Mouse (Mus musculus): ENCODE results near the gene Rbp7. TPM values are rescaled to one million over a fixed set of nuclear protein-coding genes. Genes with fewer than 3 reads are reported as not detected.

Gene Rbp7
- polyA plus RNA-seq, 1 experiment, result not detected

DNA sequence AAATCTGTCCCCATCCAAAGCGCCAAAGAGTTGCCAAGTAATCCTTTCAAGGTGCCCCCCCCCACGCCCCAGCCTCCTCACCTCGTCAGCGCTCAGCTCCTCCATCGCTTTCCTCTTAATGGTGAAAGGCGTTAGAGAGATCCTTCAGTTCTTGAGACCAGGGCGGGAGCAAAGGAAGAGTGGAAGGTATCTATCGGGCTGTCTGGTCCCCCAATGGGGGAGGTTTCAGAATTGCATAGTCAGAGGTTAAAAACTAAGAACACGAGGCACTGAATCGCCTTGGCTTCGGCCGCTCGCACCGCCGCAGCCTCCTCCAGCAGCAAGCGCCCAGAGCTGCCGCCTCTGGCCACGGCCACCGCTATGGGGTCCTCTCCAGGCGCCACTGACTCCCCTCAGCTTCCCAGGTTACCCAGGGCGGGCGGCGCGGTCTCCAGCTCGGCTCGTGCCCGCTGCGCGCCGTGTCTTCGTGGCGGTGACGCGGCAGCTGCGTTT is 28.9 kb downstream of the Rbp7 start:
- no peak for TF ChIP-seq GATA1 (IDR thresholded peaks at IDR 0.05; ENCODE audit: low read length)

DNA sequence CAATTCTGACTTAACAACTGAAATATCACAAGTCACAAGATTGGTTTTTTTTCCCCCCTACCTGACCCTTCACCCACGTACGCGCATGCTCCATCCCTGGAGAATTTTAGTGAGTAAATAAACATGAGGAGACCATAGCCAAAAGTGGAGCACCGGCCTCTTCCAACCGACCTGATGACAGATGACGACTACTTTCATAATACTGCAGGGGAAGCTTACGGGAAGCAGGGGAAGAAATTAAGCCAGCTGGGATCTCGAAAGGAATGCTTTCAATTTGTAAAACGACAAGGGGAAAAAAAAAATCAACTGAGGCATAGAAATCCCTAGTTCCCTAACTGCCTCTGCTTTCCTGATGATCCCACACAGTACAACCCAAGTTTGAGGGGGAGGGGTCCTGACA is 30.0 kb downstream of the Rbp7 start:
- no peak for TF ChIP-seq GATA1 (IDR thresholded peaks at IDR 0.05; ENCODE audit: low read length)

DNA sequence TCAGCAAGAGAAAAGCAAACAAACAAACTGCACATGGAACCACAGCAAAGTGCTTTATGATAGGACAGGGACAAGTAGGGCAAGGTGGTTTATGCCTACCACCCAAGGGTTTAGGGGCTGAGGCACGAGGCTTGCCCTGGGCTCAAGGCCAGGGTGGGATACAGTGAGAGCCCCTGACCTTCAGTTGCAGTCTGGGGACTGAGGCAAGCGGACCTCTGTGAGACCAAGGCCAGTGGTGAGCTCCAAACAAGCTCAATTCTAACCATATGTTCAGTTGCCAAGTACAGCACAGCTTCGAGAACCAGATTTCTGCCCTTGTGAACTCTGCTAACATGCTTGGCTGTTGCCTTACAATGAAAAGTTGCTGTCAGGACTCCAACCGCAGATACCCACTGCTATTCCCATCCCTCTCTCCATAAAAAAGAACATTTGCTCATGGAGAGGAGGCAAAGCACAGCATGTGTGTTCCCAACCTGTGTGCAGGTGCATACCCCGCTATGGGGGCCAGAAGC is 36.9 kb downstream of the Rbp7 start:
- TF ChIP-seq GATA1 (IDR thresholded peaks at IDR 0.05; ENCODE audit: low read length), result no peak

DNA sequence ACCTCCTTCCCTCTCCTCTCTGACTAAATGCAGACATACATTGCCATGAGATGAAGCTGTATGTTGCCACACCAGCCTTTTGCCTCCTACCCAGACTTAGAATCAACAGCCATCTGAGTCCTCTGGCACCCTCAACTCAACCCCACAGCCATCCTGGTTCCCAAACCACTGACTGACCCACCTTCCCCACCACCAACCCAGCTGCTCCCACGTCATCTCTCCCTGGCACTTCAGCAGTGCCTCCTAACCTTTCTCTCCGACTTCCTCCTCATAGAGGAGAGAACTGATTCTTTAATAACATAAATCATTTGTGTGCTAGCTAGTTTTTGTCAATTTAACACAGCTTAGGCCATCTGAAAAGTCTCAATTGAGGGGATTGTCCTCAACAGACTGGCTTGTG is 37.8 kb downstream of the Rbp7 start:
- TF ChIP-seq GATA1 (IDR thresholded peaks at IDR 0.05; ENCODE audit: low read length), result no peak

DNA sequence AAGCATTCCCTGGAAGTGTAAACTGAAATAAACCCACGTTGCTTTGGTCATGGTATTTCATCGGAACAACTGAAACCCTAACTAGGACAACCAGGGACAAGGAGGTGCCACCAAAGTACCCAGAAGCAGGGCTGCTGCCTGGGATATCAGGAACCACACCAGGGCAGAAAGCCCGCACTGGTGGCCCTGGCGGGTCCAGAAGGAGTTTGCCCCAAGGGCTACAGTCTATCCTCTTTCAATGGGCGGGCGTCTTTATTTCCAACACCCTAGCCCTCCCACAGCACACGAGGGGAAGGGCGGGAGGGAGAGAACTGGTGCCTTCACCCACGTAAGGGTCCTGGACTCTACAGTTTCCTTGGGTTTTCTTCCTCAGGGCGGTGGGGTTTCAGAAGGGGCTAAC is 38.4 kb downstream of the Rbp7 start:
- TF ChIP-seq GATA1 (IDR thresholded peaks at IDR 0.05; ENCODE audit: low read length), result no peak

DNA sequence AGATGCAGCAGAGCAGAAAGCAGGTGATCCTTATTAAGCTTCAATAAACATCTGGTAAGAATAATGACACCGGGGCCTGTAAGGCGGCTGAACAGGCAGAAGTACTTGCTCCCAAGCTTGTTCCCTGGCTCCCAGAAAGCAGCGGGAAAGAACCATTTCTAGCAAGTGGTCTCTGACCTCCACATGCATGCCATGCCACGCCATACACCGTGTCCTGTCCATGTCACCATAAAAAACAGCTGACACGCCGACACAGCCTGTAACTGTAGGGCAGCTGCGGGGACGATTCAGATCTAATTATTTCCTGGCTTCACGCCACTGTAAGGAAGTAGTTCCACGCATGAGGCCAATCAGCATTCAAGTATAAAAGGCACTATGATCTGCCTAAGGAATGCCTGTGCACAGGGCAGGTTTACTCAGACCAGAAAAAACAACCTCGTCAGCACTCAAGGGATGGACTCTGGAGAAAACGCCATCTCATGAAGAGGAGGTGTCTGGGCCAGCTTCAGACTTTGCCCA is 39.1 kb downstream of the Rbp7 start:
- TF ChIP-seq GATA1 (IDR thresholded peaks at IDR 0.05; ENCODE audit: low read length), result no peak

DNA sequence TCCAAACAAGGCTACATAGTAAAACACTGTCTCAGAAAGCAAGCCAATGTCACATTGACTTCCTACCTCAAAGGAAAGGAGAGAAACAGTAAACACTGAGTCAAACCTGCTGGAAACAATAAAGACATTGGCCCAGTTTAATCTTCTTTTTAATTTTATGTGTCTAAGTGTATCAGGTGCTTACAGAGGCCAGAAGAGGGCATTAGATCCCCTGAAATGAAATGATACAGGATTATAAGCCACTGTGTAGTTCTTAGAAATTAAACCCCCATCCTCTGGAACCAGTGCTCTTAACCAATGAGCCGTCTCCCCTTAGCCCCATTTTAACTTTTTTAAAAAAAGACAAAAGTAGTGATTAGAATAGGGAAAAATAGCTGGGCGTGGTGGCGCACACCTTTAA is 40.5 kb downstream of the Rbp7 start:
- no peak for TF ChIP-seq GATA1 (IDR thresholded peaks at IDR 0.05; ENCODE audit: low read length)

DNA sequence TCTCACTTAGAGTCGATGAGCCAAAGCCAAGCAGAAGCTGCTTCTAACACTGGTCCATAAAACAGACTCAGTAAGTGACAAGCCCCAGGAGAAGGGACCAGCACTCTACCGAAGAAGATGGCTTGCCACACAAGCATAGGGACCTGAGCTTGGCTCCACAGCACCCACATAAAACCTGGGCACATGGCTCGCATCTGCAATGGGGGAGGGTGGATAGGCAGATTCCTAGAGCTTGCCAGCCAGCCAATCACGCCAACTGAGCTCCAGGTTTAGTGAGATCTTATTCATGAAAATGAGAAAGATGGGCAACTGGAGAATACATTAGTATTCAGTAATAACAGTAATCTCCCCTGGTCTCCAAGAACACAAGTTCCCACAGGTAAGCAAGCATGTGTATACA is 45.0 kb downstream of the Rbp7 start:
- no peak for TF ChIP-seq GATA1 (IDR thresholded peaks at IDR 0.05; ENCODE audit: low read length)

DNA sequence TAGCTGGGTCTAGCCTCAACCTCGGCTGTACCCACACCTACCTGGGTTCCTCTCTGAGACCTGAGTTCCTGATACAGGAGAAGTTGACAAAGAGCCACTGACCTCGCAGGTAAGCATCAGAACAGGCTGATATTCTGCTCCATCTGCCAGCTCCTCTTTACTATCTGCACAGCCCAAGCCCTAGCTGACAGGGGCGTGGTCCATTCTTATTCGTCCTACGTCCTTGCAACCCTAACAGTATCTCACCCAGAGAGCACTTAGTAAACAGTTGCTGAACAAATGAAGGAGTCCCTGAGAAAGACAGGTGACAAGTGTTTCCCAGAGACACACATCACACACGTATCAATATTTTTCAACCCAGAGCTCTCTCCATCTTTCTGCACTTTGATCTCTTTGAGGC is 46.4 kb downstream of the Rbp7 start:
- TF ChIP-seq GATA1 (IDR thresholded peaks at IDR 0.05; ENCODE audit: low read length), result no peak

DNA sequence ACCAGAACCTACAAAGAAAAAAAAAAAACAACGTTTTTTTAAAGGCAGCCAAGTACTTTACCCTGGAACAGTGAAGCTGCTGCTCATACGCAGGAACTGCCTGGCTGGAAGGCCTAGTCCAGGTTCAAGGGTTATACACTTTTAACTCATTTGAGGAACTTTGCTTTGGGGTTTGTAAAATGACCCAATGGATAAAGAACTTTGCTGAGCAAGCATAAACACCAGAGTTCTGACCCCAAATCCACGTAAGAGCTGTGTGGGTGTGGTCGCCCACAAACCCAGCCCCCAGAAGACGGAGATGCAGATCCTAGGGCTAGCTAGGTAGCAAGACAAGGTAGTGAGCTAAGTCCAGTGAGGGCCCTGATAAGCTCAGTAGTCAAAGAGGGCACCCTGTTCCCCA is 47.3 kb downstream of the Rbp7 start:
- TF ChIP-seq GATA1 (IDR thresholded peaks at IDR 0.05; ENCODE audit: low read length), result no peak

DNA sequence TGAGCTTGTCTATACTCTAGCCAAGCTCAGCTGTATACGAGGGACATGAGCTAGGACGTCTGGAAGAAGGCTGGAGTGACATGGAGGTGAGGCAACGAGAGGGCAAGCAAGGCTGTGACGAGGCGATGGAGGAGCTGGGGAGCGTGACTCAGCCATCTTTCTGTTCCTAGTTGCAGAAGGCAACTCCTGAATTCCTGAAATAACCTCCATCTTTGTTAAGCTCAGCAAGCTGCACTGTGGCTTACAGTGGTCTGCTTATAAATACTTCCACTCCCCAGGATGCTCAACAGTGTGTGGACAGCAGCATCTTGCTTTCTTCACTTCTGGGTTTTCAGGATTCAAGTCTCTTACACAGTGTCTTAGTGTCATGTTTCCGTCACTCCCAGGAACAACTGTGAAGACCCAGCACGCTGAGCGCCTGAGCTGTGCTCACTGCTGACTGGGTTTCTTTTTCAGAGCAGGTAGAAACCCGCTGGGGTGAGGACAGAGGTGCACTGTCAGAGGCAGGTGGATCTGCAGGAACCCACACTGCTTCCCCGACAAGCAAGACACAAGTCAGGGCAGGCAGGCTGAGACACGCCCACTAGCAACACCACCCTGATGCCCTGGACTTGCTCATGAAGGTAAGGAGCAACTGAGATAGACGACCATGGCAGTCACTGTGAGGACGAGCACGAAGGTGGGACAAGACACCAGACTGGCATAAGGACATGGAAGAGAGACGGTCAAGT is 48.9 kb downstream of the Rbp7 start:
- TF ChIP-seq GATA1 (IDR thresholded peaks at IDR 0.05; ENCODE audit: low read length), result no peak

DNA sequence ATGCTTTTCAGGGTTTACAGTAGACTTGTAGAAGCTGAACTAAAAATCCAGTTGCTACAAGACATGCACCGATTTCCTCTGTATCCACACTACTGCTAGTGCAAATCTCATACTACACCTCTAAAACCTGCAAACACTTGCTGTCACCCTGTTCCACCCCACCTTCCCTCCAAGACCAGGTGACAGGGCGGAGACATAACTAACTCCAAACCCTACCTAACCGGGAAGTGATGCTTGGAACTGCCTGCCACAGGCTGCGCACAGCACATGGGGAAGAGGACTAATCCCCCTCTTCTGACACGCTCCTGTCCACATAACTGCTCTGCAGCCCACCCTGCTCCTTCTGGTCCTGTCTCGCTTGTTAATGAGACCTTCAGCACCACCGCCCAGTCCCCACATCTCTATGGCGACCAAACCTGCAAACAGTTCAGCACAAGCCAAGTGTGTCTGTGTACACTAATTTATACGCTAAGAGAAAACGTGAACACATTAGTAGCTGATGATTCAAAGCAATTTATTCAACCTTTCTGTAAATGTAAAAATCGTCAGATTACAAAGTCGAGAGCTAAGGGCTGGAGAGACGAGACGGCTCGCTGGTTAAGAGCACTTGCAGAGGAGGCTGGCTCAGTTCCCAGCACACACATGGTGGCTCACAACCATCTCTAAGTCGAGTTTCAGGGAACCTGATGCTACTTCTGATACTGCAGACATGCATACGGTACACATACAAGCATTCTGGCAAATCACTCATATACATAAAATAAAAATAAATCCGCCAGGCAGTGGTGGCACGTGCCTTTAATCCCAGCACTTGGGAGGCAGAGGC is 49.9 kb downstream of the Rbp7 start:
- TF ChIP-seq GATA1 (IDR thresholded peaks at IDR 0.05; ENCODE audit: low read length), result no peak

DNA sequence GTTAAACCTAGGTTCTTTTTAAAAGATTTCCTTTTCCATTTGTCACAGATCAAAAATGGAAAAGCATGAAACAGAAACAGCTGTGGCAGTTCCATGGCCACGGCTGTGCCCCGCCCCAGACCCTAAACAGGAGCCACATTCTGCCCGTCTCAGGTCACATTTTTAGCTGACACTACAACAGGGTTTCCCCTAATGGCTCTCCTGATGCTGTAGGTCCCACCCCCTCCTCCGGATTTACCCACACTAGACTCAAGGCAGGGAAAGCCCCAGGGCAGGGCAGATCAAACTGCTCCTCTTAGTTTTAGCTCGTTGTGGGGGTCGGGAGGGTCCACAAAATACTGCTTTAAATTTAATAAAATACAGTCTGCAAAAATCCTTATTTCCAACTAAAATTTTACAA is 51.7 kb downstream of the Rbp7 start:
- TF ChIP-seq GATA1 (IDR thresholded peaks at IDR 0.05; ENCODE audit: low read length), result no peak

DNA sequence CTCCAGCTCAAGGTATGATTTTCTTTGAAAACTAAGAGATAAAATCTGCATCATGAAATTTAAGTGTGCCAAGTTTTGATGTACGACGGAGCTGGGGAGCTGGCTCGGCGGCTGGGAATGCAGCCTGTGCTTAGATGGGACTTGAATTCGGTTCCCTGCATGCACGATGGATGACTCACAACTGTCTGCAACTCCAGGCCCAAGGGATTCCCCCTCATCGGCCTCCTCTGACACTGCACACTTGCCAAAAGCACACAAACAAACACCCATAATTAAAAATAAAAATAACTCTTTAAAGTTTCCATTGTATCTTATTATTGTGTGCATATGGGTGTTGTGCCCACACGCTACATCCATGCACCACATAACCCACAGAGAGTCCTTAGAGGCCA is 53.2 kb downstream of the Rbp7 start:
- no peak for TF ChIP-seq GATA1 (IDR thresholded peaks at IDR 0.05; ENCODE audit: low read length)

DNA sequence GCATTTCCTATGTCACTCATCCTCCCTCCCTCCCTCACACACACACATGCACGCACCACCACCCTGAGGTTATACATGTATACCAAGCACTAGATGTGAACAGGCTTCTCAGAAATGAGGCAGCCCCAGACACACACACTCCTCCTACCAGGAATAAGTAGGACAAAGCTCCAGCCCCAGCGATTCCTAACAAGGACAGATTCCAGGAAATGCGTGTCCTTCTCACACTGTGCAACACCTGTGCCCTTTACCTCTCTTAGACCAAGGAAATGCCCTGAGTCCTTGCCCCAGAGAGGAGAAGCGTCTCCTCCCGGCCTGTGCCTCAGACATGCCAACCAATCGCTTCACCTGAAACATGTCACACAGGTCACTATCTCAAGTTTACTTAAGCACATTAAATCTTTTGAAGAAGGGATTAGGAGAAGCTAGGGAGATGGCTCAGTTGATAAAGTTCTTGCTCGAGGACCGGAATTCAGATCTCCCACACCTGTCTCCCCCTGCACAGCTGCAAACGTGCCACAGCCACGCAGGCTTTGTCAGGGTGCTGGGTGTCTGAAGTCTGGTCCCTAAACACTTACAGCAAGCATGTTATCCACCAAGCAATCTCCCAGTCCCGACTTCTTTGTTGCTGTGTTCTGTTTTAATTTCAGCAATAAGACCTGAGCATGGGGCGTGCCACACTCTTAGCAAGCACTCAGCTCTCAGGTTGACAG is 53.7 kb downstream of the Rbp7 start:
- no peak for TF ChIP-seq GATA1 (IDR thresholded peaks at IDR 0.05; ENCODE audit: low read length)

Other genes with a start within 250 kb of the Rbp7 start
- gene Kif1b, start 147.3 kb downstream of the Rbp7 start, polyA plus RNA-seq (2012), result 4.0 and 6.4 TPM in 2 replicates
- gene Ube4b, start 28.2 kb downstream of the Rbp7 start, polyA plus RNA-seq (2012), result 446 and 480 TPM in 2 replicates
- not detected in 2 replicates for gene Tmem274, start 22.4 kb upstream of the Rbp7 start, polyA plus RNA-seq (2012)
- gene Nmnat1, start 30.2 kb upstream of the Rbp7 start, polyA plus RNA-seq (2012), result 1.6 and 3.2 TPM in 2 replicates
- 7.2 and 10.2 TPM in 2 replicates for gene Lzic, start 30.3 kb upstream of the Rbp7 start, polyA plus RNA-seq (2012)
- gene Ctnnbip1, start 63.3 kb upstream of the Rbp7 start, polyA plus RNA-seq (2012), result 0.69 and 3.3 TPM in 2 replicates
- 0.89 and 0.90 TPM in 2 replicates for gene Clstn1, start 131.5 kb upstream of the Rbp7 start, polyA plus RNA-seq (2012)
- gene Pik3cd, start 247.6 kb upstream of the Rbp7 start, polyA plus RNA-seq (2012), result 22.4 and 27.4 TPM in 2 replicates

Data from G1E-ER4 (cell line).